Mouse (Mus musculus): ENCODE data around the gene Ret. TPM values are rescaled to one million over a fixed set of nuclear protein-coding genes. Genes with fewer than 3 reads are reported as not detected.

Ret gene
- polyA plus RNA-seq, 1 experiment from 2014 or later = 3.8 TPM

GRCm38 (mm10) chr6:118195108-118195507, 2.4 kb downstream of the Ret start:
- Histone ChIP-seq H3K4me2 (replicated peaks) (no peak overlapping the region), H3K9ac (replicated peaks) (no peak overlapping the region), H3K27me3 (peaks cover 75% of the 10 kb centered on the region), H3K4me3 (no peak overlapping the region), H3K36me3 (no peaks in the 10 kb centered on the region), H3K9me3 (no peaks in the 10 kb centered on the region), H3K27ac (replicated peaks) (no peak overlapping the region), H3K4me1 (peaks cover 17% of the 10 kb centered on the region)
- ATAC-seq (ENCODE audit: low FRiP score, low read depth) = no peak
- WGBS = 30% methylated on average over 8 of the region's 8 CpGs

GRCm38 (mm10) chr6:118192882-118193281, 4.6 kb downstream of the Ret start:
- Histone ChIP-seq H3K27ac (replicated peaks) (no peak overlapping the region), H3K4me1 (peaks cover 16% of the 10 kb centered on the region), H3K4me2 (replicated peaks) (no peak overlapping the region), H3K9me3 (no peaks in the 10 kb centered on the region), H3K9ac (replicated peaks) (no peak overlapping the region), H3K27me3 (peaks cover 52% of the 10 kb centered on the region), H3K36me3 (no peaks in the 10 kb centered on the region), H3K4me3 (no peak overlapping the region)
- WGBS = 79% methylated on average over 3 of the region's 3 CpGs
- ATAC-seq (ENCODE audit: low FRiP score, low read depth) = no peak

- peaks cover 46% of the 10 kb centered on the region for H3K27me3 ChIP-seq
- no peaks in the 10 kb centered on the region for H3K9me3 ChIP-seq
- no peak overlapping the region for H3K4me2 ChIP-seq (replicated peaks)
- H3K9ac ChIP-seq (replicated peaks) = no peak overlapping the region
- no peak for ATAC-seq (ENCODE audit: low FRiP score, low read depth)
- H3K27ac ChIP-seq (replicated peaks) = no peak overlapping the region
- no peaks in the 10 kb centered on the region for H3K36me3 ChIP-seq
- WGBS = 66% methylated on average over 4 of the region's 4 CpGs
- H3K4me1 ChIP-seq = peaks cover 9% of the 10 kb centered on the region
- no peak overlapping the region for H3K4me3 ChIP-seq
Measured at GRCm38 (mm10) chr6:118192199-118192598, 5.3 kb downstream of the Ret start.

- WGBS = 76% methylated on average over 3 of the region's 3 CpGs
- Histone ChIP-seq H3K4me3 (no peak overlapping the region), H3K9me3 (no peaks in the 10 kb centered on the region), H3K27me3 (peaks cover 21% of the 10 kb centered on the region), H3K4me1 (peaks cover 3% of the 10 kb centered on the region; the same call in 1 of the 2 replicates), H3K4me2 (replicated peaks) (no peak overlapping the region), H3K27ac (replicated peaks) (no peak overlapping the region), H3K36me3 (no peaks in the 10 kb centered on the region), H3K9ac (replicated peaks) (no peak overlapping the region)
- ATAC-seq (ENCODE audit: low FRiP score, low read depth) = no peak
Measured at GRCm38 (mm10) chr6:118189764-118190163, 7.8 kb downstream of the Ret start.

- H3K27ac ChIP-seq (replicated peaks) = no peak overlapping the region
- WGBS = 90% methylated on average over 9 of the region's 9 CpGs
Measured at GRCm38 (mm10) chr6:118188599-118188998, 8.9 kb downstream of the Ret start.

GRCm38 (mm10) chr6:118187285-118187641, 10.3 kb downstream of the Ret start:
- Histone ChIP-seq H3K27me3 (peaks cover 5% of the 10 kb centered on the region; the same call in 1 of the 2 replicates), H3K36me3 (no peaks in the 10 kb centered on the region), H3K4me2 (replicated peaks) (no peak overlapping the region), H3K4me3 (no peak overlapping the region), H3K27ac (replicated peaks) (no peak overlapping the region), H3K4me1 (peaks cover 3% of the 10 kb centered on the region; the same call in 1 of the 2 replicates), H3K9me3 (no peaks in the 10 kb centered on the region), H3K9ac (replicated peaks) (no peak overlapping the region)
- no peak for ATAC-seq (ENCODE audit: low FRiP score, low read depth)
- 89% methylated on average over 3 of the region's 3 CpGs for WGBS

More at GRCm38 (mm10) chr6:118188599-118188998, 8.9 kb downstream of the Ret start:
- H3K4me1 ChIP-seq = peaks cover 3% of the 10 kb centered on the region; the same call in 1 of the 2 replicates
- ATAC-seq (ENCODE audit: low FRiP score, low read depth) = no peak
- H3K9me3 ChIP-seq = no peaks in the 10 kb centered on the region
- no peak overlapping the region for H3K4me2 ChIP-seq (replicated peaks)
- no peak overlapping the region for H3K9ac ChIP-seq (replicated peaks)
- H3K27me3 ChIP-seq = peaks cover 12% of the 10 kb centered on the region; the same call in 1 of the 2 replicates
- H3K36me3 ChIP-seq = no peaks in the 10 kb centered on the region
- H3K4me3 ChIP-seq = no peak overlapping the region

- ATAC-seq (ENCODE audit: low FRiP score, low read depth) = peak; percentile 58
- Histone ChIP-seq H3K36me3 (no peaks in the 10 kb centered on the region), H3K4me2 (replicated peaks) (no peak overlapping the region), H3K9ac (replicated peaks) (no peak overlapping the region), H3K4me3 (no peak overlapping the region), H3K9me3 (no peaks in the 10 kb centered on the region), H3K4me1 (peaks cover 3% of the 10 kb centered on the region; the same call in 1 of the 2 replicates), H3K27ac (replicated peaks) (no peak overlapping the region), H3K27me3 (0 out of 2 replicates have a peak, but pooled peaks cover under 1% of the 10 kb centered on the region)
- 54% methylated on average over 17 of the region's 17 CpGs for WGBS
Measured at GRCm38 (mm10) chr6:118186620-118187284, 10.8 kb downstream of the Ret start.

GRCm38 (mm10) chr6:118184126-118184525, 13.4 kb downstream of the Ret start:
- Histone ChIP-seq H3K27ac (replicated peaks) (no peak overlapping the region), H3K9ac (replicated peaks) (no peak overlapping the region), H3K36me3 (no peaks in the 10 kb centered on the region), H3K4me3 (no peak overlapping the region), H3K9me3 (no peaks in the 10 kb centered on the region), H3K4me2 (replicated peaks) (no peak overlapping the region), H3K4me1 (peaks cover 3% of the 10 kb centered on the region; the same call in 1 of the 2 replicates), H3K27me3 (no peaks in the 10 kb centered on the region)
- WGBS = 87% methylated on average over 10 of the region's 10 CpGs
- ATAC-seq (ENCODE audit: low FRiP score, low read depth) = no peak

GRCm38 (mm10) chr6:118180085-118180423, 17.5 kb downstream of the Ret start:
- Histone ChIP-seq H3K4me3 (no peak overlapping the region), H3K27me3 (no peaks in the 10 kb centered on the region), H3K9ac (replicated peaks) (no peak overlapping the region), H3K36me3 (no peaks in the 10 kb centered on the region), H3K4me1 (no peaks in the 10 kb centered on the region), H3K27ac (replicated peaks) (no peak overlapping the region), H3K4me2 (replicated peaks) (no peak overlapping the region), H3K9me3 (no peaks in the 10 kb centered on the region)
- peak; percentile 50 for ATAC-seq (ENCODE audit: low FRiP score, low read depth)
- 80% methylated on average over 12 of the region's 12 CpGs for WGBS

- Histone ChIP-seq H3K4me1 (no peaks in the 10 kb centered on the region), H3K4me3 (no peak overlapping the region), H3K9ac (replicated peaks) (no peak overlapping the region), H3K9me3 (no peaks in the 10 kb centered on the region), H3K27me3 (no peaks in the 10 kb centered on the region), H3K4me2 (replicated peaks) (no peak overlapping the region), H3K36me3 (no peaks in the 10 kb centered on the region), H3K27ac (replicated peaks) (no peak overlapping the region)
- peak; percentile 79 for ATAC-seq (ENCODE audit: low FRiP score, low read depth)
- WGBS = 60% methylated on average over 13 of the region's 13 CpGs
Measured at GRCm38 (mm10) chr6:118179316-118180084, 18.0 kb downstream of the Ret start.

GRCm38 (mm10) chr6:118173975-118174328, 23.6 kb downstream of the Ret start:
- no peaks in the 10 kb centered on the region for H3K36me3 ChIP-seq
- no peak for ATAC-seq (ENCODE audit: low FRiP score, low read depth)
- no peak overlapping the region for H3K27ac ChIP-seq (replicated peaks)
- no peaks in the 10 kb centered on the region for H3K4me1 ChIP-seq
- no peak overlapping the region for H3K4me2 ChIP-seq (replicated peaks)
- 78% methylated on average over 5 of the region's 5 CpGs for WGBS
- no peak overlapping the region for H3K9ac ChIP-seq (replicated peaks)
- no peaks in the 10 kb centered on the region for H3K27me3 ChIP-seq
- no peaks in the 10 kb centered on the region for H3K9me3 ChIP-seq
- H3K4me3 ChIP-seq = no peak overlapping the region

GRCm38 (mm10) chr6:118173251-118173974, 24.1 kb downstream of the Ret start:
- no peak overlapping the region for H3K4me3 ChIP-seq
- 90% methylated on average over 18 of the region's 18 CpGs for WGBS
- no peaks in the 10 kb centered on the region for H3K4me1 ChIP-seq
- H3K9me3 ChIP-seq = no peaks in the 10 kb centered on the region
- no peak overlapping the region for H3K9ac ChIP-seq (replicated peaks)
- no peaks in the 10 kb centered on the region for H3K36me3 ChIP-seq
- H3K4me2 ChIP-seq (replicated peaks) = no peak overlapping the region
- no peak overlapping the region for H3K27ac ChIP-seq (replicated peaks)
- no peak for ATAC-seq (ENCODE audit: low FRiP score, low read depth)
- H3K27me3 ChIP-seq = no peaks in the 10 kb centered on the region
